Mouse (Mus musculus) C2C12 (cell line): ENCODE measurements at regions not wholly inside any gene's neighbourhood (a gene's known extent, or its start where the extent isn't known, plus 50 kb on each side); places are given as distances from the start of the nearest gene placed in this dataset.

ENCODE experiments used
- CEBPB ChIP-seq: IDR thresholded peaks from one replicate; pipeline ENCODE4 v1.6.1; 2011; ENCODE audit warnings: low read depth, mild to moderate bottlenecking, control low read depth, moderate library complexity
- CTCF ChIP-seq: IDR thresholded peaks from one replicate; pipeline ENCODE4 v1.5.1; 2011; ENCODE audit not compliant: control insufficient read depth, insufficient read depth, insufficient read length
- FOSL1 ChIP-seq: IDR thresholded peaks from one replicate; pipeline ENCODE4 v1.8.0; 2011; ENCODE audit warnings: mild to moderate bottlenecking, low read length; ENCODE audit not compliant: poor library complexity, insufficient read depth, severe bottlenecking
- MYOD1 ChIP-seq: IDR thresholded peaks from one replicate; pipeline ENCODE4 v1.6.1; 2011; ENCODE audit warnings: low read depth; ENCODE audit not compliant: control insufficient read depth, insufficient read length
- MYOG ChIP-seq: IDR thresholded peaks from one replicate; pipeline ENCODE4 v1.6.1; 2011; ENCODE audit not compliant: control insufficient read depth, insufficient read length; ENCODE audit errors: extremely low read depth
- USF1 ChIP-seq: IDR thresholded peaks from one replicate; pipeline ENCODE4 v1.6.1; 2011; ENCODE audit warnings: low read depth, mild to moderate bottlenecking, control low read depth, moderate library complexity

- TF ChIP-seq CEBPB (no peak), CTCF (no peak), MYOD1 (no peak), MYOG (no peak), FOSL1 (no peak), USF1 (no peak)
These were observed 151.4 kb downstream of the Gsdmc2 start for GRCm38 (mm10) chr15:63693561-63693960.
